Mouse (Mus musculus) adrenal gland (tissue): Measurements from ENCODE around the gene Ccl28.
"Not testable (repeated sequence)": the region's sequence is repeated elsewhere in the genome, so short reads cannot be mapped to it uniquely, and the experiment has no call there.

Experiments used
- intact Hi-C: fragments of 180-260 bp; cut with DNase I; formaldehyde crosslinking; loops from one replicate; pipeline ENCODE4 v1.15.1; 2025
- long read RNA-seq, 2 experiments: library from polyadenylated mRNA; unstranded; transcript quantifications; one replicate each; pipeline ENCODE4 v2.0.0; 2020; ENCODE audit warnings: borderline replicate concordance in 1 of 2; ENCODE audit not compliant: insufficient replicate concordance in 1 of 2

Gene Ccl28
- long read RNA-seq, experiment 1 = 0 reads
- long read RNA-seq, experiment 2 = 0 reads

GRCm38 (mm10) chr13:119623634-119624033 lies at the start of gene Ccl28:
Gene Ccl28, plus strand, starts transcription at chr13:119623819.
- intact Hi-C loops = no loop called here

GRCm38 (mm10) chr13:119596321-119597211 lies 27.1 kb upstream of the Ccl28 start:
- intact Hi-C loops = not testable (repeated sequence)

GRCm38 (mm10) chr13:119598466-119598865 lies 25.2 kb upstream of the Ccl28 start:
- intact Hi-C loops = not testable (repeated sequence)

- intact Hi-C loops = not testable (repeated sequence)
These were observed 24.6 kb upstream of the Ccl28 start for GRCm38 (mm10) chr13:119599066-119599465.

- intact Hi-C loops = not testable (repeated sequence)
These were observed 24.1 kb upstream of the Ccl28 start for GRCm38 (mm10) chr13:119599498-119599897.

GRCm38 (mm10) chr13:119600166-119600565 lies 23.5 kb upstream of the Ccl28 start:
- intact Hi-C loops = not testable (repeated sequence)

- intact Hi-C loops = not testable (repeated sequence)
These were observed 20.8 kb upstream of the Ccl28 start for GRCm38 (mm10) chr13:119602688-119603331.

- intact Hi-C loops = not testable (repeated sequence)
These were observed 19.7 kb upstream of the Ccl28 start for GRCm38 (mm10) chr13:119603890-119604289.

- intact Hi-C loops = not testable (repeated sequence)
These were observed 19.3 kb upstream of the Ccl28 start for GRCm38 (mm10) chr13:119604322-119604721.

- intact Hi-C loops = no loop called here
These were observed 4.8 kb upstream of the Ccl28 start for GRCm38 (mm10) chr13:119618841-119619240.

- intact Hi-C loops = no loop called here
These were observed 3.9 kb upstream of the Ccl28 start for GRCm38 (mm10) chr13:119619735-119620134.

GRCm38 (mm10) chr13:119625952-119626351 lies 2.3 kb downstream of the Ccl28 start:
- intact Hi-C loops = not testable (repeated sequence)

GRCm38 (mm10) chr13:119631482-119632155 lies 8.0 kb downstream of the Ccl28 start:
- intact Hi-C loops = no loop called here

GRCm38 (mm10) chr13:119632156-119632548 lies 8.5 kb downstream of the Ccl28 start:
- intact Hi-C loops = no loop called here

GRCm38 (mm10) chr13:119635496-119635895 lies 11.9 kb downstream of the Ccl28 start:
- intact Hi-C loops = loop anchor here (5.0 kb wide), 1 partner anchor 152 kb away; no protein-coding TSS in a partner anchor

- intact Hi-C loops = loop anchor here (5.0 kb wide), 1 partner anchor 149 kb away; no protein-coding TSS in a partner anchor
These were observed 14.2 kb downstream of the Ccl28 start for GRCm38 (mm10) chr13:119637837-119638236.

GRCm38 (mm10) chr13:119638449-119638848 lies 14.8 kb downstream of the Ccl28 start:
- intact Hi-C loops = loop anchor here (5.0 kb wide), 1 partner anchor 149 kb away; no protein-coding TSS in a partner anchor

- intact Hi-C loops = loop anchor here (5.0 kb wide), 1 partner anchor 148 kb away; no protein-coding TSS in a partner anchor
These were observed 15.7 kb downstream of the Ccl28 start for GRCm38 (mm10) chr13:119639302-119639701.

- intact Hi-C loops = loop anchor here (2.0 to 5.0 kb wide), 2 partner anchors 92 to 162 kb away; no protein-coding TSS in a partner anchor
These were observed 16.9 kb downstream of the Ccl28 start for GRCm38 (mm10) chr13:119640504-119640903.

GRCm38 (mm10) chr13:119641145-119641544 lies 17.5 kb downstream of the Ccl28 start:
- intact Hi-C loops = loop anchor here (2.0 to 5.0 kb wide), 2 partner anchors 92 to 161 kb away; no protein-coding TSS in a partner anchor

GRCm38 (mm10) chr13:119644769-119645168 lies 21.1 kb downstream of the Ccl28 start:
- intact Hi-C loops = loop anchor here (5.0 kb wide), 1 partner anchor 158 kb away; no protein-coding TSS in a partner anchor
